Mouse (Mus musculus) hindbrain, embryonic 14.5 days (tissue): ENCODE measurements around the gene Ufsp2. TPM values are rescaled to one million over a fixed set of nuclear protein-coding genes. Genes with fewer than 3 reads are reported as not detected.

ENCODE experiments used
- polyA plus RNA-seq: library from polyadenylated mRNA; unstranded; fragments of >200 nt; fragmentation: Nextera tagmentation; extraction: Ambion mirVana; gene quantifications from 2 replicates; pipeline ENCODE4 v1.2.1, GENCODE M21; 2014

The Ufsp2 gene
- polyA plus RNA-seq, 1 experiment from 2014 or later, result 63.8 TPM

Other genes starting within 250 kb of the Ufsp2 start
- 19.2 TPM in 2 replicates for gene Pdlim3, start 90.1 kb upstream of the Ufsp2 start, polyA plus RNA-seq
- 0.23 TPM in 1 of 2 replicates, not detected in the other for gene Ccdc110, start 40.9 kb upstream of the Ufsp2 start, polyA plus RNA-seq
- 4.6 and 4.7 TPM in 2 replicates for gene 1700029J07Rik, start 276 bp upstream of the Ufsp2 start, polyA plus RNA-seq
- 0.56 and 0.70 TPM in 2 replicates for gene Lrp2bp, start 23.8 kb downstream of the Ufsp2 start, polyA plus RNA-seq
- 30.1 and 31.7 TPM in 2 replicates for gene Ankrd37, start 30.2 kb downstream of the Ufsp2 start, polyA plus RNA-seq
- 23.7 and 24.5 TPM in 2 replicates for gene Cfap97, start 176.2 kb downstream of the Ufsp2 start, polyA plus RNA-seq
- gene Snx25, start 176.6 kb downstream of the Ufsp2 start, polyA plus RNA-seq, result 14.4 and 14.8 TPM in 2 replicates
- 971 and 973 TPM in 2 replicates for gene Slc25a4, start 235.8 kb downstream of the Ufsp2 start, polyA plus RNA-seq